Mouse (Mus musculus) urinary bladder, postnatal 25 days (tissue): Measurements from ENCODE around the gene Scgb1b20.
"Not testable (repeated sequence)": the region's sequence is repeated elsewhere in the genome, so short reads cannot be mapped to it uniquely, and the experiment has no call there.

ENCODE experiments used
- DNase-seq: peaks from one replicate; pipeline ENCODE4 v3.0.0; 2022; ENCODE audit warnings: low spot score

Gene Scgb1b20

GRCm38 (mm10) chr7:33372934-33373333 is at the start of gene Scgb1b20:
Gene Scgb1b20, plus strand, starts transcription at chr7:33373234.
- DNase-seq: not testable (repeated sequence)

DNA sequence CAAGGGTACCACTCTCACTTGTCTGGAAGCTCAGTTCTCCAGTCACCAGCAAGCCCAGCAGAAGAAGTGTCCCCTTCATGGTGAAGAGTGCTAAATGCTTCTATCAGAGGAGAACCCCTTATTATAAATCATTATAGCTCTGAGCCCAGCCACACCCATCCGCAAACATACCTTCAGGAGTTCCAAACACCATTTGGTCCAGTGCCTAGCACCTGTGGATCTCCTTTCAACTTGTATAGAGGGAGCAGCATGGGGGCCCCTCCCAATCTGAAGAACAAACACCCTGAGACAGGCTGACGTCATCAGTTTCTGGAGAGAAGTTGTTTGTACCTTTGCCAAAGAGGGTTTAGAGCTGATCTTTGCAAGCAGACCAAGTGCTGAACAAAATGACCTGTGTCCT is 6.8 kb upstream of the Scgb1b20 start, which contains the start of gene Scgb2b20:
TSS of gene Scgb2b20 (minus strand) at position 101 of the 400 bp plus-strand sequence.
- not testable (repeated sequence) for DNase-seq

- DNase-seq: not testable (repeated sequence)
Measured at GRCm38 (mm10) chr7:33399749-33400148, 26.7 kb downstream of the Scgb1b20 start.

DNA sequence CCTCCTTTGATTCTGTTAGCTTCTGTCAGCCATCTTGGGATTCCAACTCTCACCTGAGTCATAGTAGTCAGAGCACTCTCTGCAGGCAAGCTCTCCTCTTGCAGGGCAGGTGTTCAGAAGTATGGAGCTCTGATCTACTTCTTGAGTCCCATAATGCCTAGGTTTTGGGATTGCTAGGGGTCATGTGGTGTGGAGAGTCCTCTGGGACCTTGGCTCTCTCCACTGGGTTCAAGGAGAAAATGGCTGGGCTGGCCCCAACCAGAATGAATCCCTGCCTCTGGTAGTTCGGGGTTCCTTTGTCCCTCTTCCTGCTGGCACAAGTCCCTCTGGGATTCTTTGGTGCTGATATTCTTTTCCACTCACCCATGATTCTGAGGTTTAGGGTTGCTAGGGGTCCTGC is 28.6 kb downstream of the Scgb1b20 start:
- DNase-seq: no peak

DNA sequence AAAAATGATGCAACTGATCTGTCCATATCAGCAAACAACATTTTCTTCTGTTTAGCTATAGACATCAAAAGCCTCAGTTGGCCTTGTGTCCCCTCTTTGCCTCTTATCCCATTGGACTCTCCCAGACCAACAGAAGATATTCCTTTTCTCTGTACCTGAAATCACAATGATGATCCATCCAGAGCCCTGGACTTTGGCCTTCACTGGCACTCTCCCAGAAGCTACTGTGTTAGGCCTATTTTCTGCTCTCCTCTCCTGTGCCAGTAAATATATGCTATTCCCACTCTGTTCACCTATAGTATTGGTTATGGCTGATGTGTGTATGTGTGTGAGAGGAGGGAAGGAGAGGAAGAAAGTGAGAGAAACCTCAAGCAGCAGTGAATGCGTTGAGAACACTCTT is 36.6 kb downstream of the Scgb1b20 start:
- DNase-seq: not testable (repeated sequence)
